26 mouse cellular contexts compared by ENCODE assay signal in the genomic region with DNA sequence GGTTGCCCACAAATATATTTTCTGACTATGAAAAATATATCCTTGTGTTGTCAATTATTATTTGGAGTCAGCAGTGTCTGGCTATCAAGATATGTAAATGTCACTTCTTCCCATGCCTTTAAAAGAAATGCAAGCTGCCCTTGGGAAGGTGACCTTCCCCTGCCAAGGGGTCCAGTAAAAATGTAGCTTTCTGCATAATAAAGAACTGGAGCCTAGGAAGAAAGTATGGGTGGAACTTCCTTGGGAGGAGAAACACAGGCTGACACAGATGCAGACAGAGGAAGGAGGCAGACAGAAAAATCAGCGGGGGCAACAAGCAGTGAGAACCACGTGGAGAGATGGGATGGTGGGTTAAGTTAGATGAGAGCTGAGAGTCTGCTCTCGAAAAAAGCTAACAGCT.
"Had no signal": no experiment of that assay in that cellular context is flagged by ENCODE, and none has a peak within 500 bp of the region (broad histone marks: within the 10 kb centered on the region; RNA-seq: fewer than 3 reads in every experiment).

No protein-coding gene starts in this region.

- DNase-seq: cerebellum, postnatal 10 days; cerebellum, postnatal 14 days; cerebellum, postnatal 25 days; cerebellum, postnatal 36 days; embryo, embryonic 11 days; forebrain, postnatal 0 days; gastrocnemius, adult 2 months; gastrocnemius, postnatal 10 days; gastrocnemius, postnatal 14 days; gastrocnemius, postnatal 25 days; gastrocnemius, postnatal 36 days; heart, adult 11 months; heart, adult 18-20 months; heart, adult 2 months had no signal

- H3K4me1 ChIP-seq: embryonic facial prominence, embryonic 10.5 days; embryonic facial prominence, embryonic 12.5 days; embryonic facial prominence, embryonic 13.5 days; embryonic facial prominence, embryonic 15.5 days; forebrain, embryonic 10.5 days; forebrain, embryonic 12.5 days; forebrain, embryonic 15.5 days; heart, embryonic 10.5 days had no signal

- ATAC-seq: forebrain, embryonic 13.5 days; forebrain, embryonic 14.5 days; forebrain, embryonic 15.5 days; forebrain, embryonic 16.5 days; forebrain, postnatal 0 days had no signal

- H3K4me3 ChIP-seq: embryonic facial prominence, embryonic 10.5 days; embryonic facial prominence, embryonic 12.5 days; embryonic facial prominence, embryonic 13.5 days; embryonic facial prominence, embryonic 15.5 days; erythroblast, embryonic 14.5 days; forebrain, embryonic 10.5 days; forebrain, embryonic 12.5 days; forebrain, embryonic 13.5 days; forebrain, embryonic 15.5 days; gastrocnemius, adult 2 months; heart, adult 2 months; heart, embryonic 10.5 days had no signal

- H3K9ac ChIP-seq: embryonic facial prominence, embryonic 12.5 days; embryonic facial prominence, embryonic 13.5 days; embryonic facial prominence, embryonic 15.5 days; forebrain, embryonic 12.5 days; forebrain, embryonic 13.5 days; forebrain, embryonic 15.5 days; forebrain, postnatal 0 days had no signal

- H3K36me3 ChIP-seq: embryonic facial prominence, embryonic 10.5 days; embryonic facial prominence, embryonic 12.5 days; embryonic facial prominence, embryonic 13.5 days; embryonic facial prominence, embryonic 15.5 days; forebrain, embryonic 10.5 days; forebrain, embryonic 12.5 days; forebrain, embryonic 15.5 days; heart, embryonic 10.5 days had no signal

- H3K9me3 ChIP-seq: embryonic facial prominence, embryonic 10.5 days; embryonic facial prominence, embryonic 12.5 days; embryonic facial prominence, embryonic 13.5 days; embryonic facial prominence, embryonic 15.5 days; forebrain, embryonic 10.5 days; forebrain, embryonic 12.5 days; forebrain, embryonic 13.5 days; forebrain, embryonic 15.5 days had no signal

- H3K27ac ChIP-seq: embryonic facial prominence, embryonic 10.5 days; embryonic facial prominence, embryonic 12.5 days; embryonic facial prominence, embryonic 13.5 days; embryonic facial prominence, embryonic 15.5 days; forebrain, embryonic 10.5 days; forebrain, embryonic 12.5 days; forebrain, embryonic 13.5 days; forebrain, embryonic 15.5 days; gastrocnemius, adult 2 months; heart, adult 2 months; heart, embryonic 10.5 days had no signal
